In the genomic region with DNA sequence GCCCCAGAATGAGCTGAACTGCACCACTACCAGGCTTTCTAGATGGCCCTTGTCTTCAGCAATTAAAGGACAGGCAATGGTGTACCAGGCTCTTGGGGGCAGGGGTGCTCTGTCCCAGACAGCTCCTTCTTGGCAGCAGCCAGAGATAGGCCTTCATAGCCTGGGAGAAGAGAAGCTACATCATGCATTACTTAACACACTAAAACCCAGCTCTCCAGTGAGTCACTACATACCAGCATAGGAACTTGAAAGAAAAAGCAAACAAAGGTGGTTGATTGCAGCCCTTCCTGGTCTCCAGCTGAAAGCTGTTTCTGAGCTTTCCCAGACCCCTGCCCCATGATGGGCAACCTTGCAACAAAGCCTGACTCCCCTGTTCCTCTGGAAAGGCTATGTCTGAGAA, we compare ENCODE assay signal across 17 mouse cellular contexts. TPM values are rescaled to one million over a fixed set of nuclear protein-coding genes. Genes with fewer than 3 reads are reported as not detected.
DNase-seq lines count a peak whose midpoint lies in the region; ATAC-seq and TF ChIP-seq lines count a peak whose summit lies in the region.
"Had no signal": no experiment of that assay in that cellular context is flagged by ENCODE, and none has a peak within 500 bp of the region (broad histone marks: within the 10 kb centered on the region; RNA-seq: fewer than 3 reads in every experiment).

No protein-coding gene starts in this region.

- H3K27ac ChIP-seq in midbrain, embryonic 10.5 days (replicated peaks): peak overlapping the region; percentile 46; the same call in 1 of the 2 replicates
- H3K27ac ChIP-seq in midbrain, postnatal 0 days (ENCODE audit: low read depth, low read length): no peak overlapping the region
- H3K27ac ChIP-seq in hindbrain, embryonic 10.5 days: peak overlapping the region; percentile 83
- H3K27ac ChIP-seq in neural tube, embryonic 13.5 days (replicated peaks): peak overlapping the region; percentile 79
- no peak overlapping the region for H3K27ac ChIP-seq in liver, embryonic 11.5 days (ENCODE audit: low read depth, low read length)
- H3K27ac ChIP-seq: heart, embryonic 13.5 days; kidney, embryonic 15.5 days; limb, embryonic 12.5 days had no signal

- DNase-seq in cerebellum, adult 9-11 months: peak; percentile 30
- DNase-seq in midbrain, embryonic 10.5 days (ENCODE audit: low spot score): no peak
- DNase-seq in midbrain, postnatal 0 days (ENCODE audit: low spot score): no peak
- DNase-seq in hindbrain, embryonic 10.5 days (ENCODE audit: low spot score): no peak
- no peak for DNase-seq in liver, embryonic 11.5 days (ENCODE audit: low spot score)
- no peak for DNase-seq in heart, postnatal 14 days
- DNase-seq: adrenal gland, postnatal 25 days; liver, postnatal 0 days; spleen, adult 18-20 months had no signal

- H3K27me3 ChIP-seq in midbrain, embryonic 10.5 days (ENCODE audit: low read depth, poor library complexity, severe bottlenecking): no peaks in the 10 kb centered on the region
- H3K27me3 ChIP-seq in midbrain, postnatal 0 days (ENCODE audit: insufficient read depth, low read length): no peaks in the 10 kb centered on the region
- H3K27me3 ChIP-seq in hindbrain, embryonic 10.5 days (ENCODE audit: insufficient read depth, poor library complexity, severe bottlenecking): no peaks in the 10 kb centered on the region
- H3K27me3 ChIP-seq in neural tube, embryonic 13.5 days: no peaks in the 10 kb centered on the region
- no peaks in the 10 kb centered on the region for H3K27me3 ChIP-seq in liver, embryonic 11.5 days (replicated peaks; ENCODE audit: control insufficient read depth, insufficient read depth, low read length)
- H3K27me3 ChIP-seq: heart, embryonic 13.5 days; kidney, embryonic 15.5 days; limb, embryonic 12.5 days had no signal

- peaks cover 48% of the 10 kb centered on the region for H3K36me3 ChIP-seq in midbrain, embryonic 10.5 days
- H3K36me3 ChIP-seq in midbrain, postnatal 0 days (ENCODE audit: insufficient read depth, low read length): peaks cover 38% of the 10 kb centered on the region
- peaks cover 52% of the 10 kb centered on the region for H3K36me3 ChIP-seq in hindbrain, embryonic 10.5 days
- H3K36me3 ChIP-seq in neural tube, embryonic 13.5 days: peaks cover 45% of the 10 kb centered on the region
- H3K36me3 ChIP-seq in liver, embryonic 11.5 days (ENCODE audit: control insufficient read depth, insufficient read depth, low read length): 0 out of 2 replicates have a peak, but pooled peaks cover 3% of the 10 kb centered on the region

- intact Hi-C loops in heart, postnatal 14 days (cut with DNase I): no loop called here

- H3K4me1 ChIP-seq in midbrain, embryonic 10.5 days: peaks cover 51% of the 10 kb centered on the region
- H3K4me1 ChIP-seq in midbrain, postnatal 0 days (ENCODE audit: insufficient read depth, low read length): no peaks in the 10 kb centered on the region; the same call in 1 of the 2 replicates
- H3K4me1 ChIP-seq in hindbrain, embryonic 10.5 days (replicated peaks): peaks cover 58% of the 10 kb centered on the region
- H3K4me1 ChIP-seq in neural tube, embryonic 13.5 days (replicated peaks): peaks cover 39% of the 10 kb centered on the region
- H3K4me1 ChIP-seq in liver, embryonic 11.5 days (replicated peaks; ENCODE audit: control insufficient read depth, insufficient read depth, low read length): no peaks in the 10 kb centered on the region

- H3K9me3 ChIP-seq in midbrain, embryonic 10.5 days (replicated peaks): peaks cover 7% of the 10 kb centered on the region; the same call in 1 of the 2 replicates
- no peaks in the 10 kb centered on the region for H3K9me3 ChIP-seq in midbrain, postnatal 0 days (ENCODE audit: low read length)
- H3K9me3 ChIP-seq in hindbrain, embryonic 10.5 days: no peaks in the 10 kb centered on the region
- 0 out of 2 replicates have a peak, but pooled peaks cover 3% of the 10 kb centered on the region for H3K9me3 ChIP-seq in neural tube, embryonic 13.5 days
- H3K9me3 ChIP-seq in liver, embryonic 11.5 days (ENCODE audit: control insufficient read depth, low read length): no peaks in the 10 kb centered on the region
- H3K9me3 ChIP-seq: heart, embryonic 13.5 days; kidney, embryonic 15.5 days had no signal

- H3K9ac ChIP-seq in midbrain, postnatal 0 days (replicated peaks; ENCODE audit: low read length, poor library complexity, severe bottlenecking): no peak overlapping the region
- H3K9ac ChIP-seq in neural tube, embryonic 13.5 days: no peak overlapping the region
- no peak overlapping the region for H3K9ac ChIP-seq in liver, embryonic 11.5 days (ENCODE audit: low read depth, low read length)
- H3K9ac ChIP-seq: heart, embryonic 13.5 days; kidney, embryonic 15.5 days; limb, embryonic 12.5 days; liver, postnatal 0 days had no signal

- ATAC-seq in cerebellum, adult (ENCODE audit: insufficient number of reproducible peaks, low FRiP score, low TSS enrichment): no peak
- ATAC-seq in midbrain, postnatal 0 days (ENCODE audit: low FRiP score): no peak
- no peak for ATAC-seq in neural tube, embryonic 13.5 days (ENCODE audit: low read depth)
- ATAC-seq in liver, embryonic 11.5 days (replicated peaks; ENCODE audit: low FRiP score): no peak
- ATAC-seq: liver, postnatal 0 days had no signal

- H3K4me2 ChIP-seq in midbrain, postnatal 0 days (ENCODE audit: low read depth, low read length, poor library complexity, severe bottlenecking): no peak overlapping the region
- H3K4me2 ChIP-seq in neural tube, embryonic 13.5 days: no peak overlapping the region
- no peak overlapping the region for H3K4me2 ChIP-seq in liver, embryonic 11.5 days
- H3K4me2 ChIP-seq: heart, embryonic 13.5 days; kidney, embryonic 15.5 days; limb, embryonic 12.5 days had no signal

- no peak for TF ChIP-seq CTCF in midbrain, postnatal 0 days (IDR thresholded peaks at IDR 0.05)

- no peak overlapping the region; the same call in 1 of the 2 replicates for H3K4me3 ChIP-seq in midbrain, embryonic 10.5 days
- H3K4me3 ChIP-seq in midbrain, postnatal 0 days (ENCODE audit: low read depth, low read length): no peak overlapping the region
- 0 out of 2 replicates have a peak overlapping the region, but pooled peaks have one; percentile 21 for H3K4me3 ChIP-seq in hindbrain, embryonic 10.5 days
- no peak overlapping the region for H3K4me3 ChIP-seq in neural tube, embryonic 13.5 days
- no peak overlapping the region for H3K4me3 ChIP-seq in liver, embryonic 11.5 days (ENCODE audit: low read depth, low read length)
- H3K4me3 ChIP-seq: erythroblast, embryonic 14.5 days; heart, embryonic 13.5 days; kidney, embryonic 15.5 days; limb, embryonic 12.5 days had no signal

RNA-seq across cellular contexts. Expression of a gene that starts 20.0 kb away (rescaled TPM):
- polyA plus RNA-seq in midbrain, embryonic 10.5 days (2016; fragmentation: Nextera tagmentation; extraction: Ambion mirVana): 17.5 and 22.3 TPM in 2 replicates
- total RNA-seq in midbrain, postnatal 0 days (2014; rRNA removed): 84.3 and 89.4 TPM in 2 replicates
- polyA plus RNA-seq in midbrain, postnatal 0 days (2015; fragmentation: Nextera tagmentation; extraction: Ambion mirVana): 20.3 and 25.4 TPM in 2 replicates
- 21.1 and 27.4 TPM in 2 replicates for polyA plus RNA-seq in hindbrain, embryonic 10.5 days (2016; fragmentation: Nextera tagmentation; extraction: Ambion mirVana)
- 30.6 and 34.0 TPM in 2 replicates for polyA plus RNA-seq in neural tube, embryonic 13.5 days (2015; fragmentation: Nextera tagmentation; extraction: Ambion mirVana)
- 4.7 and 5.6 TPM in 2 replicates for polyA plus RNA-seq in liver, embryonic 11.5 days (2014; fragmentation: Nextera tagmentation; extraction: Ambion mirVana)
- total RNA-seq in heart, postnatal 14 days (2021): 10 to 100 TPM; 23.4 to 32.5 TPM
- polyA plus RNA-seq: erythroblast, embryonic 14.5 days had no signal

RNA-seq across cellular contexts. Expression of a gene that starts 27.7 kb away (rescaled TPM):
- polyA plus RNA-seq in midbrain, embryonic 10.5 days (2016; fragmentation: Nextera tagmentation; extraction: Ambion mirVana): 14.4 and 16.0 TPM in 2 replicates
- 6.3 and 12.4 TPM in 2 replicates for total RNA-seq in midbrain, postnatal 0 days (2014; rRNA removed)
- 8.6 and 9.3 TPM in 2 replicates for polyA plus RNA-seq in midbrain, postnatal 0 days (2015; fragmentation: Nextera tagmentation; extraction: Ambion mirVana)
- polyA plus RNA-seq in hindbrain, embryonic 10.5 days (2016; fragmentation: Nextera tagmentation; extraction: Ambion mirVana): 14.7 and 14.8 TPM in 2 replicates
- 12.6 and 16.1 TPM in 2 replicates for polyA plus RNA-seq in neural tube, embryonic 13.5 days (2015; fragmentation: Nextera tagmentation; extraction: Ambion mirVana)
- 4.0 and 4.5 TPM in 2 replicates for polyA plus RNA-seq in liver, embryonic 11.5 days (2014; fragmentation: Nextera tagmentation; extraction: Ambion mirVana)
- 1 to 10 TPM; 3.8 to 4.3 TPM for total RNA-seq in heart, postnatal 14 days (2021)

RNA-seq across cellular contexts. Expression of a gene that starts 35.6 kb away (rescaled TPM):
- polyA plus RNA-seq in midbrain, embryonic 10.5 days (2016; fragmentation: Nextera tagmentation; extraction: Ambion mirVana): not detected in 2 replicates
- total RNA-seq in midbrain, postnatal 0 days (2014; rRNA removed): not detected in 2 replicates
- polyA plus RNA-seq in midbrain, postnatal 0 days (2015; fragmentation: Nextera tagmentation; extraction: Ambion mirVana): not detected in 2 replicates
- polyA plus RNA-seq in hindbrain, embryonic 10.5 days (2016; fragmentation: Nextera tagmentation; extraction: Ambion mirVana): not detected in 2 replicates
- polyA plus RNA-seq in neural tube, embryonic 13.5 days (2015; fragmentation: Nextera tagmentation; extraction: Ambion mirVana): not detected in 2 replicates
- polyA plus RNA-seq in liver, embryonic 11.5 days (2014; fragmentation: Nextera tagmentation; extraction: Ambion mirVana): not detected in 2 replicates
- total RNA-seq in heart, postnatal 14 days (2021): not detected
- total RNA-seq: adrenal gland, postnatal 25 days; gastrocnemius, adult 8-10 months; layer of hippocampus, postnatal 25 days had no signal
- polyA plus RNA-seq: erythroblast, embryonic 14.5 days; heart, embryonic 13.5 days; kidney, embryonic 15.5 days; limb, embryonic 12.5 days; liver, postnatal 0 days had no signal

Comparison
In these comparisons a context has a peak if more than half of its experiments do, and no peak if none do; other contexts are left out.
1. H3K27ac ChIP-seq: peak in midbrain, embryonic 10.5 days (single experiment), hindbrain, embryonic 10.5 days (single experiment) and neural tube, embryonic 13.5 days (single experiment); none in midbrain, postnatal 0 days (single experiment) and liver, embryonic 11.5 days (single experiment).